Mouse (Mus musculus) megakaryocyte, adult 5-6 weeks (primary cell): ENCODE measurements around the gene Apol7b. TPM values are rescaled to one million over a fixed set of nuclear protein-coding genes. Genes with fewer than 3 reads are reported as not detected.
"Not testable (repeated sequence)": the region's sequence is repeated elsewhere in the genome, so short reads cannot be mapped to it uniquely, and the experiment has no call there.

Experiments
- ATAC-seq: 2 replicates; pipeline ENCODE4 v1.8.0; 2016; ENCODE audit warnings: mild to moderate bottlenecking, inconsistent platforms; ENCODE audit not compliant: poor library complexity, severe bottlenecking
- total RNA-seq, 2 experiments: library from RNA; stranded (forward) in 1 of 2; stranded (reverse) in 1 of 2; fragments of 153-499, 151-499 nt in 1 of 2; fragments of 221-1000, 200-1000 nt in 1 of 2; gene quantifications; 2 replicates each; pipeline versions ENCODE4 v1.2.3 to v1.2.4; 2015 to 2017

Gene Apol7b
- 0.54 TPM in 1 of 2 replicates, not detected in the other for total RNA-seq (2015)
- total RNA-seq (2017), result 4.8 TPM in 1 of 2 replicates, not detected in the other

DNA sequence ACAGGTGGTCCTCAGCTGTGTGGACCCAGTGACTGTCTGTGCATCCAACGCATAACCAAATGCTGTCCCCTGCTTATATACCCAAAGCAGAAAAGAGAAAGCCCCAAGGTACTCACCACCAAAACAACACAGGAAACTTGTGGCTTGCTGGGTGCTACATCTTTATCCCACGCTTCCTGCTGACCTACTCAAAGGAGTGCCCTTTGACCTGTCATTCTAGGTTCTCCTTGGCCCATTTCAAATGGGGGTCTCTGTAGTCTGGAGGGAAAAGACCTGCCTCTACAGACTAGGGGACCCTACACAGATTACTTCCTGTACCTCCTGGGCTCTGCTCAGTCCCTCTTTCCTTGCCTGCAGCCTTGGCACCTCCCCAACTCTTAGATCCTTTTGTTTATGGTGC lies at the start of gene Apol7b:
TSS of gene Apol7b (minus strand) at position 101 of the 400 bp plus-strand sequence.
- not testable (repeated sequence) for ATAC-seq

DNA sequence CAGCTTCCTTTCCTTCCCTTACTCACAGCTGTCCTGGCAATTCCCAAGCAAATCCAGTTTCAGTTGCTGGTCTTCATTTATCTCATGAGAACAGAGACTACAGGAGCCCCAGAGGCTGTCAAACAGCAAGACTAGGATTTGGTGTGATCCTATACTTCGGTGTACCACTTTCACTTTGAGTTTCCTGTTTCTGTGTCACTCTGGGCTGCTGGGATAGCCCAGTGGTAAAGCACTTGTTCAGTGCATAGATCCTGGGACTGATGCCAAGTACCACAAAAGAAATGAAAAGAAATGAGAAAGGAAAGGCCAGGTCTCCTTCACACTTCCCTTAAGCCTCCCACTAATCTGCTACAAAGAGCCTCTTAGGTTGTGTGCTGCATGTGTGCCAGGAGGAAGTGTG lies 47.4 kb upstream of the Apol7b start:
- ATAC-seq, result not testable (repeated sequence)

DNA sequence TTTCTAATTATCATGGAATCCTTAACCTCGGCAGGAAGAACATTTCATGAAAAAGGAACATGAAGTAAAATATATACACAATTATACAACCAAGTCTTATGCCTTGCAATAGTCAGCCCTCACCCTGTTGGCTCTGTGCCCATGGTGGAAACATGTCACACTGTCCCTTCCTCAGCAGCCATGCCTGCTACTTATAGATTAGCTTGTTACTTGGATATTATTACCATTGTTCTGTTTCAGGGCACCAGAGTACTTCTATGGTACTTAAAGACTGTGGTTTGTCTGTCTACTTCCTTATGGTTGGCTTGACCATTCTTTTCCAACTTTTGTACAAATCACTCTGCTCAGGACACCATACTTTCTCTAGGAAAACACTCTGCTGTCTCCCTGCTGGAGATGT lies 45.9 kb upstream of the Apol7b start:
- not testable (repeated sequence) for ATAC-seq

DNA sequence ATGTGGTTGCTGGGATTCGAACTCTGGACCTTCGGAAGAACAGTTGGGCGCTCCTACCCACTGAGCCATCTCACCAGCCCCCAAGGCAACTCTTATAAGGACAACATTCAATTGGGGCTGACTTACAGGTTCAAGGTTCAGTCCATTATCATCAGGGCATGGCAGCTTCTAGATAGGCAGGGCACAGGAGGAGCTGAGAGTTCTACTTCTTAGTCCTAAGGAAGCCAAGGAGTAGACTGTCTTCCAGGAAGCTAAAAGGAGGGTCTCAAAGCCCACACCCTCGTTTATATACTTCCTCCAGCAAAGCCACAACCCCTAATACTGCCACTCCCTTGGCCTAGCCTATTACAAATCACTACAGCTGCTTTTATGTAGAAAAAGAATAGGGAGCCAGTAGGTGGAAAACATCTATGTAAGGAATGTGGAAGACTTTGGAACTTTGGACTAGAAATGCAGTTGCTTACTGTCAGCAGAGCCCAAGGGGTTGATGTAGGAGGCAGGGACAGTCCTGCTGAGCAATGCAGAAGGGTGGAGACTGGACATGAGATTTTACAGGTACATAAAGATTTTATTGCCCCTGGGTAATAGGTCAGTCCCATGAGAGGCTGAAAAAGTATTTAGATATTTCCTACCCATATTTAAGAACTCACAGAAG lies 35.0 kb upstream of the Apol7b start:
- no peak for ATAC-seq

DNA sequence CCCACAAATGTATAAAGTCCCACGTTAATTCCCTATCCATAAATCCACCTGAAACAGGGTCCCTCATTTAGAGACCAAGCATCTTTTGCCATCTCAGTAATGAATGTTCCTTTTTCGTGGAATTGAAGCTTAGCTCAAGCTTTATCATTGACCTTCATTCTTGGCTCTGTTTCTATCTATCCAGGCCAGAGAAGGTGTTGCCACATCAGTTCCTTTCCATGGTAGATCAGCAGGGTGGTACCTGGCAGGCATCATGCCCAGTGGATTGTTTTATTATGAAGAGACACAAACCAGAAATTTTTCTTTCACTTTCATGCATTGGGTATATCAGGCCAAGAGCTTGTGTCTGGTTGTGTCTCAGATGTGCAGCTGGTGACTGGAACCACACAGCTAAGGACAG lies 29.4 kb upstream of the Apol7b start, which contains the start of gene Apol10a:
TSS of gene Apol10a (plus strand) at position 355 of the 400 bp plus-strand sequence.
- ATAC-seq, result not testable (repeated sequence)

DNA sequence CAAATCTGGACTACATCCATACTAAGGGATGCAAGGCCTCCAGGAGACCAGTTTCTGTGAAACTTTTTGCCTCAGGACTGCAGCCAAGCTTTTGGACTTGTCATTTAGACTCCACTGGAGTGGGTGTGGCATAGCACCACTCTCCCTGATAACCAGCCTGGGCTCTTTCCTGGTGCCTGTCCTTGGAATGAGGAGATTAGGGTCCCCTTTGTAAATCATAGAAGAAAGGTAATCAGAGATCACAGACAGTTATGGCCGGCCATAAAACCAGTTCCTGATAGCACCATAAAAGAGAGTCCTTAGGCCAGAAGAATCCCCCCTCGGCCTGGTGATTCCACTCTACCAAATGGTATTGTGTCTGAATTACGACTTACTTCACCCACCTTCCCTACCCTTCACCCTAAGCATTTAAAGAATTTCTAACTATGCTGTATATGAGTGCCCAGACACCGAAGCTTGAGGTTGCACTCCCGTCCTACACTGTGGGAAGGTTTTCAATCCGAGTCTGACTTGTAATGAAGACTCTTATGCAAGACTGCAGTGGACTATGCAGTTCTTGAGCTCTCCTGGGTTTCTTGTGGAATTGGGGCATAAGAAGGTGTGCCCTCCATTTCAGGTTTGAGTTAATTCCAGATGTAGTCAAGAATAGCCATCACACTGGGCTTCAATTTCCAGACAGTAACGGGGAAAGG lies 27.6 kb upstream of the Apol7b start:
- ATAC-seq, result not testable (repeated sequence)

DNA sequence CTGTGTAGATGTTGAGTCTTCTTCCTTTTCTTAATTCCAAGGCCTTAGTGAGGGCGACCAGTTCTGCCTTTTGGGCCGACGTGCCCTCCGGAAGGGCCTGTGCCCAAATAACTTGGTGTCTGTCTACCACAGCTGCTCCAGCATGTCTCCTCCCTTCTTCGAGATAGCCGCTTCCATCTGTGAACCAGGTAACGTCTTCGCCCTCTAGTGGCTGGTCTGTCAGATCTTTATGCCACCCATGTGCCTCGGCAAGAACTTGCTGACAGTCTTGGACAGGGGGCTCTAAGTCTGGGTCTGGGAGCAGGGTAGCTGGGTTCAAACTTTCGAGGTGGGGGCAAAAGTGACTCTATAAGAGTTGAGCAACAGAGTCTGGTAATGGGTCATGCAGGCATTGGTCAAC lies 2.6 kb upstream of the Apol7b start:
- ATAC-seq, result not testable (repeated sequence)

DNA sequence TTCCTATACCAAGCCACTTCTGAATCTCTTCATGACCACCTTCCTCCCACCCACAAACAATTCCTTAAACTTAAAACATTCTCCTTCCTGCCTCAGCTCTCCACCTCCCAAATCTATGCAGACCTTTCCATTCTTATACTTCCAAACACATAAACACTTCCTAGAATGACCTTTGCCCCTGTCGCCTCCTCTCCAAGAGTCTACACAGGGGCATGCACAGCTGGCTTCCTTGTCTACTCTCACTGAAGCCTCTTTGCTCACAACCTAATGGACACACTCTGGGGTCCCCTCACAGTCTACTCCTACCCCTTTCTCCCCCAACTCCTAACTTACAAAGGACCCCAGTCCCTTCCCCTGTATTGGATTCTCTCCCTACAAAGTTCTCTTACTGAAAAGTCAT lies 1.6 kb downstream of the Apol7b start:
- ATAC-seq, result not testable (repeated sequence)

DNA sequence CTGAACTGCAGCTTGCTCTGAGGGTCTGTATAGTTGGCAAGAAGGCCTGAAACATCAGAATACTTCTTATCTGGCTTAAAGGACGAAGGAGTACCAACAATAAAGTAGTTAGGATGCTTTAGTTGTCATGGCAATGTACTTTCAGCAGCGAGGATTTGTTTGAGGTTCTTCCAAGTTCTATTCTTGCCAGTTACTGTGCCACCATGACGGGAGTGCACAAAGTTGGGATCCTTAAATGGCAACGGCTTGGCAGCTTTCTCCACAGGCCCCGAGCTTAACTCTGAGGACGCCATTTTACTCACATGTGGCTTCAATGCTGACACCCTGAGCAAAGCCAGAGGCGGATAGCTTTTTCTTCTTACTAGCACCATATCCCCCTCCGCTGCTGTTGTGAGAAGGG lies 2.5 kb downstream of the Apol7b start:
- ATAC-seq, result not testable (repeated sequence)

DNA sequence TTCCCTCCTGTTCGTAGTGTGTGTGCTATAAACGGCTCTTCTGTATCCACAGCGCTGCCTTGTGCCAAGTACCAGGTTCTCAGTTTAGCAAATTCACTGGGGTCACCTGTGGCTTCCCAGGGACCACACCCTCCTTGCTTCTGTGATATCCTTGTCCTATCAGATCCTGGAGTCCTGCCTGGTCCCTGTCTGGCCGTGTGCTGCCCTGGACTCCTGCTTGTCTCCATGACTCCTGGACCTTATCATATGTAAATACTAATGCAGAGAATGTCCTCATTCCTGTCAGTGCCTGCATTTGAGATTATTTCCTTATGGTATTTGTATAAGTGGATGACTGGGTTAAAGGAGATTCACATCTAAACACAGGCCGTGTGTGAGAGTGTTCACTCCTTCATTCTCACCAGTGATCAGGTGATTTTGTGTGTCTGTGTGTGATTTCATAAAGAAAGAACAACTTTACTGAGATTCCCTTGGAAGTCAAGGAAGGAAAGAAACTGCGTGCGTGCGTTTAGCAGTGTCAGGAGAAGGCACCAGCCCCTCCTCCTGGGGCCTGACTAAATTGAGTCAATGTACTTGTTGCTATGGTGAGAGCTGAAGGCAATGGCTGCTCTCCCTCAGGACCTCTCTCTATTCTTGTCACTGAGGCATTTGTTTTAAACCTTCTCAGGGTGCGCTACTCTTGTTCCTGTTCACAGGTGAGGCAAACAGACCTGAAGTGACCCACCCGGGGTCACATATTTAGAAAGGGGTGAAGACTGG lies 18.4 kb downstream of the Apol7b start:
- ATAC-seq, result not testable (repeated sequence)

DNA sequence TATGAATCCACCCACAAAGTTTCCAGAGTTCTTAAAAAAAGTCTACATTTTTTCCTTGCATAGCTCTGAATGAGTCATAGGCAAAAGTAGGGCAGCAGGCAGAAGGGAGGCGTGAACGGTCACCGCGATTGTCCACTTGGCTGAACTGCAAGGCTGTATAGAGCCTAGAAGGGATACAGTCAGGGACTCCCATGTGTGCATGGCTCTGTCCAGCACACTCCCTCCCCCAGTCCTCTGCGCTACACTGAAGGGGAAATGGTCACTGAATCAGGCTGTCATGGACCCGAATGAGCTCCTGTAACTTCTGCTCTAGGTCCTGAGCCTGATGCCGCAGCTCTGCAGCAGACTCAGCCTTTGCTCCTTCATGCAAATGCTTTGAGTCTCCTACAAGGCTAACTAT lies 24.4 kb downstream of the Apol7b start:
- not testable (repeated sequence) for ATAC-seq

DNA sequence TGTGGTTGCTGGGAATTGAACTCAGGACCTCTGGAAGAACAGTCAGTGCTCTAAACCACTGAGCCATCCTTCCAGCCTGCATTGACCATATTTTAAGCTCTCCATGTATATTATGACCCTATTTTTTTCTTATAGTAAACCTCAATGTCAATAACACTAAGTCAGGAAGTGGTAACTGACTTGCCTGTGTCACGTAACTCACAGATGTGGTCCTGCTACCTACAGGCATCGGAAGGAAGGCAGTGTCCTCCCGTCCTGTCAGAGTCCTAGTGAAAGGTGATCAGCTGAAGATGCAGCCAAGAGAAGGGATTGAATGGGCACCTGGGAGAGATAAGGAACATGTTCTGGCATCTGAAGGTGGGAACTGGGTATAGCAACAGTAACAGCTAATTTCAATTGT lies 27.6 kb downstream of the Apol7b start:
- not testable (repeated sequence) for ATAC-seq

DNA sequence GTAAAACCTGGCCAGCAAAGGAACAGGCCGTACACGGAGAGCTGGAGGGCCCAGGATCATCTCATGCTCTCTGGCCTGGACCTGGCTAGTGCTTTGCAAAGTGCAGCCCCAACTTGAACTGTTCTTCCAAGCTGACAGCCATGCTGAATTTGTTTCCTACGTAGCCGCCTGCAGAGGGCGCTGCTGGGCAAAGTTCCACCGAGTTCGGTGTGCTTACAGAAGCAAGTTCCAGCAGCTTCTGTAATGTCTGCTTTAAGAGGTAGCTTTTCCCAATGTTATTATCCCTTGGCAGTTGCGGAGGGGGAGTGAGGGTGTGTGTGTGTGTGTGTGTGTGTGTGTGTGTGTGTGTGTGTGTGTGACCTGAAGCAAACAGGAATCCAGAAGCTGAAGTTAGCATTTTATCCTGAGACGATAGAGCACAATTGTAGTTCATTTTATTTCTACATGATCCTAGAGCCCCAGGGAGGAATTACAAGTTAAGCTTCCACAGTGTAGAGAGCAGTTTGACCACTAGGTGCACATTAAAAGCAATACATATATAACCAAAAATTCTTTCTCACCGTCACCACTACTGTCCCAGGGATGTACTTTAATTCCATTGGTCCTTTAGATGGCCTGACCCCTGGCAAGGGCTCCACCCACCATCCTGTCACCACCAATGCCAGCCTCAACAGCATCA lies 30.5 kb downstream of the Apol7b start:
- 0 out of 2 replicates have a peak, but pooled peaks have one; percentile 33 for ATAC-seq

DNA sequence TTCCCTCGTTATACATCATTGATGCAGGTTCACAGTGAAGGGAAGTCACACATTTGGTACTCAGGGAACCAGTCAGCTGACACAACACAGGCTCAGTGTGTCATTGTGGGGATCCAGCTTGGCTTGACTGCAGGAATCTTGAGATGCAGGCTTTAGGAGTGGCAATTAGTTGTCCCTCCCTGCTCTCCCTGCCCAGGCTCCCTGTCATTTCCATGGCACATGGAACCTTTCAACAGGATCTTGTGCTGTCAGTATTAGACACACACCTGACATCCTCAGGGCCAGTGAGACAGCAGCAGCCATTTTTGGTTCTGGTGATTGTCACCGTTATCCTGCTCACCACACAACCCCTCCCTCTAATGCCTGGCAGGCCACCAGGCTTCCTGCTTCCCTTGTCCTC lies 31.6 kb downstream of the Apol7b start:
- ATAC-seq, result not testable (repeated sequence)

DNA sequence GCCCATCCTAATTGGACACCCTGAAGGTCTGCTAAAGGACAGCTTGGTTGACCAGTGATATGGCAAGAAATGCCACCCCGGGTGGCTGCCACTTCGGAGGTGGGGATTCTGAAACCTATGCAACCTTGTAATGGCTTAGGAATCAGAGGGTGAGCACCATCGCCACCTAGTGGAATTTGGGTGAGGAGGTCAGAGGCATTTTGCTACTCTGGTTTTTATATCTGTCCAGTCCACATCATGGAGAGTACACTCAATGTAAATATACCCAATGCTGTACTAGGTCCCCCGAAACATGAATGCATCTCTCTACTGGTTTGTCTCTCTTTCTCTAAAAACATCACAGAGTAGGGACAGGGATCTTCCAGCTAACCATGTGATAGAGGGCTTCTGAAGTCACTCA lies 34.6 kb downstream of the Apol7b start:
- peak; percentile 57; the same call in 1 of the 2 replicates for ATAC-seq

DNA sequence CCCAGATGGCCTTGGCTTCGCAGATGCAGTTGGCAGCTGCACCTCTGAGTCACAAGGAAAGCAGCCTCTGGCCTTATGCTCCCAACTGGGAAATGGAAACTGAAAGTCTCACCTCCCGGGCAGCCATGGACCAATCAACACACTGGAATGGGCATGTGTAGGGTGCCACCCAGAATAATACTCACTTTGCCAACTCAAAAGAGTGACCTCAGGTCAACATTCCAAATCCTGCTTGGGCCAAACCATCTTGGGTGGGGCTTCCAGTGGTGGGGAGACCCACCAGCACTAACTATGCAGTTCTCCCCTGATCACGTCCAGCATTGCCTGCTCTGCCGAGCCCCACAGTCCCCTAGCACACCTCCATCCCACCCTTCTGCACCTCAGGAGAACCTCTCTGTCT lies 36.3 kb downstream of the Apol7b start, which contains the start of gene Apol9a:
TSS of gene Apol9a (minus strand) at position 101 of the 400 bp plus-strand sequence.
- not testable (repeated sequence) for ATAC-seq

DNA sequence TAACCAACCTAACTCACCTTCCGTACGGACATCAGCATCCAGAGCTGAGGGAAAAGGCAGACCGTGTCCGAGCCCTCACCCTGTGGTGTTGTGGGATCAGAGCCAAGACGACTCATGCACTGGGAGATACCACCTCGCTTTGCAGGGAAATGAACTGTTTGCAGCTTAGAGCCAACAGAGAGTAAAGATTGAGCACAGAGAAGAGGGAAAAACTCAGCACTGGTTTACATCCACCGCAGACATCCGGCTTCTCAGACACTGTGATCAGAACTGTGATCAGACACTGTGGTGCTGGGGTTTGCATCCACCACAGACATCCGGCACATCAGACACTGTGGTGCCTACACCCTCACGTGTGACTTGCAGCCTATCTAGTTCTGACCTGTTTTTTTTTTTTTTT lies 40.9 kb downstream of the Apol7b start:
- ATAC-seq, result peak; percentile 49; the same call in 1 of the 2 replicates

DNA sequence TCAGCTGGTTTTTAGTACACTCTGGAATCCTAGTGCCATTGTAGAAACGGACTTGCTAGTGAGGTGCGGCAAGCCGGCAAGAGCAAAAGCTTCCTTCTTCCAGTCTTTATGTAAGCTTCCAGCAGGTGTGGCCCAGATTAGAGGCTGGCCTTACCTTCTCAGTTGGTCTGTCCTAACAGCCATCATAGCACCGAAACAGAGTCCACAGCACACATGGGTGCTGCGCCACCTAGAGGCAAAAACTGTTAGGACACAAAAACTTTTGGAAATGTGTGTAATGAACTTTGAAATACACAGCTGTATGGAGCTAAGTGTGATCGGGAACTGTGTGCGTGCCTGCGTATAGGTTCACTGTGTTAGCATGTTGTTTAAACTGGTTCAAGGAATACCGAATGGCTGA lies 48.3 kb downstream of the Apol7b start, which contains the start of gene Apol7a:
TSS of gene Apol7a (minus strand) at position 84 of the 400 bp plus-strand sequence.
- not testable (repeated sequence) for ATAC-seq

DNA sequence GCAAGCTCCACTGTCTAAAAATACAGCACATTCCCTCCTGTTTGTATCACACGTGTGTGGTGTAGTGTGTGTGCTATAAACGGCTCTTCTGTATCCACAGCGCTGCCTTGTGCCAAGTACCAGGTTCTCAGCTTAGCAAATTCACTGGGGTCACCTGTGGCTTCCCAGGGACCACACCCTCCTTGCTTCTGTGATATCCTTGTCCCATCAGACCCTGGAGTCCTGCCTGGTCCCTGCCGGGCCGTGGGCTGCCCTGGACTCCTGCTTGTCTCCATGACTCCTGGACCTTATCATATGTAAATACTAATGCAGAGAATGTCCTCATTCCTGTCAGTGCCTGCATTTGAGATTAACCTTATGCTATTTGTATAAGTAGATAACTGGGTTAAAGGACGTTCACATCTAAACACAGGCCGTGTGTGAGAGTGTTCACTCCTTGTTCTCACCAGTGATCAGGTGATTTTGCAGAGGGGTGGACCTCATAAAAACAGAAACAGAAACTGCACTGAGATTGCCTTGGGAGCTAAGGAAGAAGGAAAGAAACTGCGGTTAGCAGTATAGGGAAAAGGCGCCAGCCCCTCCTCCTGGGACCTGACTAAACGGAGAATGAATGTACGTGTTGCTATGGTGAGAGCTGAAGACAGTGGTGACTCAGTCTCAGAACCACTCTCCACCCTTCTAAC lies 49.7 kb downstream of the Apol7b start:
- ATAC-seq, result not testable (repeated sequence)

DNA sequence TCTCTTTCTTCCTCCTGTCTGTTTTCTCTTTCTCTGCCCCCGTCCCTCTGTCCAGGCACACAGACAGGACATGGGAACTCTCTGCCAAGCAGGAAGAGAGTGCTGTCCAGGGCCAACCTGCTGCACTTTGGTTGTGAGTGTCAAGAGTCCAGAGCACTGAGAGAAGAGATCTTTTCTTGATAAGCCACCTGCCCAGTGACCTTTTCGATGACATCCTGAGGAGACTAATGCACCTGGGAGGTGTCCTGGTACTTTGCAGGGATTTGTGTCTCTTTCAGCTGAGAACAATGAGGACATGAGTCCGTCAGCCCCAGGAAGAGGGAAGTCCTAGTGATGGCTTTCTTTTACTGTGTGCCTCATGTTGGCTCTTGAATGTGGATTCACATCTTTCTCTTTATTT lies 53.5 kb downstream of the Apol7b start:
- ATAC-seq, result not testable (repeated sequence)
